ENCODE assay signal across 15 mouse cellular contexts in genomic region chr16:8733624-8734023, GRCm38 (mm10). TPM values are rescaled to one million over a fixed set of nuclear protein-coding genes. Genes with fewer than 3 reads are reported as not detected.
"Had no signal": no experiment of that assay in that cellular context is flagged by ENCODE, and none has a peak within 500 bp of the region (broad histone marks: within the 10 kb centered on the region; RNA-seq: fewer than 3 reads in every experiment).

No protein-coding gene starts in this region.

- H3K9me3 ChIP-seq: limb, embryonic 10.5 days; midbrain, embryonic 15.5 days; neural tube, embryonic 13.5 days had no signal

- H3K27ac ChIP-seq: left cerebral cortex, adult 2 months; limb, embryonic 10.5 days; midbrain, embryonic 15.5 days; neural tube, embryonic 13.5 days had no signal

- H3K36me3 ChIP-seq: midbrain, embryonic 15.5 days; neural tube, embryonic 13.5 days had no signal

- H3K9ac ChIP-seq: midbrain, embryonic 15.5 days; neural tube, embryonic 13.5 days had no signal

- H3K4me3 ChIP-seq: left cerebral cortex, adult 2 months; limb, embryonic 10.5 days; midbrain, embryonic 15.5 days; neural tube, embryonic 13.5 days had no signal

- H3K27me3 ChIP-seq: midbrain, embryonic 15.5 days; neural tube, embryonic 13.5 days had no signal

- ATAC-seq: intestine, postnatal 0 days; lung, postnatal 0 days; midbrain, embryonic 15.5 days had no signal

- H3K4me2 ChIP-seq: midbrain, embryonic 15.5 days; neural tube, embryonic 13.5 days had no signal

- DNase-seq: kidney, adult 8-10 months; kidney, postnatal 25 days; lung, adult 2 months; lung, postnatal 36 days; right cerebral cortex, postnatal 14 days; thymus, postnatal 14 days had no signal

RNA-seq across cellular contexts. Expression of gene Gm5767, which starts 53.1 kb away (rescaled TPM):
- polyA plus RNA-seq: kidney, embryonic 16.5 days; limb, embryonic 10.5 days; lung, adult 2 months; lung, postnatal 0 days; neural tube, embryonic 13.5 days; spleen, adult 2 months; stomach, embryonic 16.5 days had no signal
